Mouse (Mus musculus) embryonic stem cell, embryonic (primary cell): ENCODE measurements around the gene Trim33.

ENCODE experiments used
- CTCF ChIA-PET, 4 experiments: fragments of 300-600 bp in 2 of 4; fragments of 350-600 bp in 2 of 4; sonication (Branson Sonifier 250); formaldehyde crosslinking; loops; one replicate each; lab custom pipeline; 2022; ENCODE audit warnings: inconsistent platforms in 2 of 4; lab: Charles Lee
- POLR2A ChIA-PET, 4 experiments: fragments of 300-600 bp in 2 of 4; fragments of 350-600 bp in 2 of 4; sonication (Branson Sonifier 250); formaldehyde crosslinking; loops; one replicate each; lab custom pipeline; 2022; ENCODE audit warnings: antibody characterized with exemption in 4 of 4, inconsistent platforms in 1 of 4; lab: Charles Lee

Trim33 gene

DNA sequence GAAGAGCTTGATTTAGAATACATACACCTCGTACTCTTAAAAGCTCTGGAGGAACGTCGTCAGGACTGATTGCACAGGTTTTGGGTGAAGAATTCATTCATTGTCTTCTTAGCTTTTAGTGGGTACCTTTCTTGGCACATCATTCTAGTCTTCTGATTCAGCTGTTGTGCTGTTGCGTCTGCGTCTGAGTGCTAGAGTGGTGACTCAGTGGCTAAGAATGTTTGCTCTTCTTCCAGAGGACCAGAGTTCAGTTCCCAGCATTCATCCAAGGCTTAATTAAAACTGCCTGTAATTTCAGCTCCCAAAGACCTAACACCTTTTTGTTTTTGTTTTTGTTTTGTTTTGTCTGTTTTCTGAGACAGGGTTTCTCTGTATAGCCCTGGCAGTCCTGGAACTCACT lies 30.2 kb downstream of the Trim33 start:
- POLR2A ChIA-PET: interaction anchor here in 2 of 4 experiments (0.6 to 1.7 kb wide), 8 partner anchors 11 to 164 kb away, joined by 3 to 6 read pairs (median 4); no protein-coding TSS in a partner anchor

DNA sequence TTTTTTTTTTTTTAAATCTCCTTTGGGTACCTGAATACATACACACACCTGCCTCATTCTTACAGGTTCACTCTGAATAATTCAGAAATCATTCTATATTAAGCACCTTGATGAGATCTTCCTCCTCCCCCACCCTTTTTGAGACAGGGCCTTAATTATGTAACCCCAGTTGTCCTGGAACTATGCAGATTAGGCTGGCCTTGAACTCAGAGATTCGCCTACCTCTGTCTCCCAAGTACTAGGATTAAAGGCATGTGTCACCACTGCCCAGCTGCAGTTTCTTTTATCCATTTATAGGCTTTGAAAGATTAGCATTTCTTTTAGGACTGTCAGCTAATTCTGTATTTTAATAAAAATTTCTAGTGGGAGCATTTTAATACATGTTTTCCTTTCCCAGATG lies 30.7 kb downstream of the Trim33 start:
- ChIA-PET POLR2A (interaction anchor here in 2 of 4 experiments (0.6 to 1.7 kb wide), 7 partner anchors 10 to 164 kb away, joined by 3 to 6 read pairs (median 4); no protein-coding TSS in a partner anchor), CTCF (interaction anchor here in 2 of 4 experiments (0.8 to 1.2 kb wide), 2 partner anchors 12 to 64 kb away, joined by 3 read pairs; no protein-coding TSS in a partner anchor)

More for the DNA sequence above, 30.2 kb downstream of the Trim33 start:
- CTCF ChIA-PET: interaction anchor here in 2 of 4 experiments (0.8 to 1.2 kb wide), 2 partner anchors 11 to 65 kb away, joined by 3 read pairs; no protein-coding TSS in a partner anchor

DNA sequence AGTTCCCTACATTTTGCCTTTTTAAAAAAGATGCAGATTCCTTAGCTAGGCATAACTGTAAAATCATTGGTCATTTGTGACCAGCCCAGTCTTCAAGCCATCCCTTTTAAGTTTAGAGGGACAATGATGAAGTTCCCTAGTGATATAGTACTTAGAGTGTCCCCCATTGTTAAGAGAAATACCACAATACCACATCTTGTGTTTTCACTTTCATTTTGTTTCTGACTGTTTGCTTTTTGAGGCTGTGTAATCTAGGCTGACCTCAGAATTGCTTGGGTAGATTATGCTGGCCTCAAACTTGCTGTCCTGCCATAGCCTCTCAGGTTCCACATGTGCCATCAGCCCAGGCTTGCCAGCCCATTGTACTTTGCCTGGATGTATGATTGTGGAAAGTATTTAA lies 35.2 kb downstream of the Trim33 start:
- ChIA-PET CTCF (no interaction called here), POLR2A (no interaction called here)

DNA sequence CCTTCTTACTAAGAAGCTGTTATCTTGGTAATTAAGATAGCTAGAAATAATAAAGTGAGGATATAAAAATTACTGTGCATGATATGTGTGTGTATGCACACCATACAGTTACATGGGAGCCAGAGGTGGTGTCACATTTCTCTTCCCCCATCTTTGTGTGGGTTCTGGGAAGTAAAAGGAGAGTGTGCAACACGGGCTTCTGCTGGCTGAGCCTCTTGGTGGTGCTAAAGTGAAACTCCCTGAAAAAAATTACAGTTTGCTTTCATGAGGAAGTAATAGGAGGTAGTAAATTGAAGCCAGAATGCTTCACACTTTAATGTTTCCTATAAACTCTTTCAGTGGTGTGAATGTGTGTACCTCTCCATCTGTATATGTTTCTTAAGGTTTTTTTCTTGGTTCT lies 56.3 kb downstream of the Trim33 start:
- ChIA-PET POLR2A (no interaction called here), CTCF (no interaction called here)

DNA sequence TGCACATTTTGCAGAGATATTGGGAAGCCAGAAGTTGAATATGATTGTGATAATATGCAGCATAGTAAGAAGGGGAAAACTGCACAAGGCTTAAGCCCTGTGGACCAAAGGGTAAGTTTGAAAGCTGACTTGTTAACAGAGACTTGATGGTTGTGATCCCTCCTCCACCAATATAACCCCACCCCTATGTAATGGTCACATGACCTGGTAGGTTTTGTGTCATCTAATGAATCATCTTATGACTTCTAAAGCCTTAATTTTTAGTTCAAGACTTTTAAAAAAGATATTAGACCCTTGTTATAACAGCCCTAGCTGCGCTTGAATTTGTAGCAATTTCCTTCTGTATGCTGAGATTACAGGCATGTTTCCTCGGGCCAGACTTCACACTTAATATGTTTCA lies 67.6 kb downstream of the Trim33 start:
- POLR2A ChIA-PET: interaction anchor here in 1 of 4 experiments (0.7 kb wide), 1 partner anchor 187 kb away, joined by 3 read pairs; no protein-coding TSS in a partner anchor

DNA sequence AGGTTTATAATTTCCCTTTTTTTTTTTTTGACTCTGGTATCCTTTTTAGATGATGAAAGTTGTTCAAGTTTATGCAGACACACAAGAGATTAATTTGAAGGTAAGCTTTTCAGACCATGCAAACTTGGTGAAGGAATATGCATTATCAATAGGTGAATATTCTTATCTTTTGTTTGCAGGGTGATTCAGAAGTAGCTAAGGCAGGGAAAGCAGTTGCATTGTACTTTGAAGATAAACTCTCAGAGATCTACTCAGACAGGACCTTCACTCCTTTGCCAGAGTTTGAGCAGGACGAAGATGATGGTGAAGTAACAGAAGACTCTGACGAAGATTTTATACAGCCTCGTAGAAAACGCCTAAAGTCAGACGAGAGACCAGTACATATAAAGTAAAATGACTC lies 74.4 kb downstream of the Trim33 start:
- ChIA-PET POLR2A (no interaction called here), CTCF (no interaction called here)

More for the DNA sequence above, 67.6 kb downstream of the Trim33 start:
- CTCF ChIA-PET: interaction anchor here in 1 of 4 experiments (0.6 kb wide), 1 partner anchor 55 kb away, joined by 11 read pairs; no protein-coding TSS in a partner anchor

DNA sequence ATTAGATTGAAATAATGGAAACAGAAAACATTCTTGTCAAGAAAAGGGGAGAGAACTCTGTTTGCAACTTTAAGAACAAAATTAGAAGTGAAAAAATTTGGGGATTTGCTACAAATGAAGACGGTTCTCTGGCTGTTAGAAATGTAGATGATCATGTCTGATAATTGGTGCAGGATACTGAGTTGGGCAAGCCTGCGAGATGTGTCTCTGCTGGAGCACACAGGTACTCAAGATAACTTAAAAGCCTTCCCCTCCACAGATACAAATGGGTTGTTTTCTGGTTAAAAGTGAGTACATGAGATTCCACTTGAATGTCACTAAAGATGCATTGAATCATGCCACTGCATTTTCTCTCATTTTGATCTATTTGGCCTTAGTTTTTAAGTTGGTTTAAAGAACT lies 74.9 kb downstream of the Trim33 start:
- CTCF ChIA-PET: interaction anchor here in 1 of 4 experiments (0.6 kb wide), 1 partner anchor 116 kb away, joined by 3 read pairs; no protein-coding TSS in a partner anchor

DNA sequence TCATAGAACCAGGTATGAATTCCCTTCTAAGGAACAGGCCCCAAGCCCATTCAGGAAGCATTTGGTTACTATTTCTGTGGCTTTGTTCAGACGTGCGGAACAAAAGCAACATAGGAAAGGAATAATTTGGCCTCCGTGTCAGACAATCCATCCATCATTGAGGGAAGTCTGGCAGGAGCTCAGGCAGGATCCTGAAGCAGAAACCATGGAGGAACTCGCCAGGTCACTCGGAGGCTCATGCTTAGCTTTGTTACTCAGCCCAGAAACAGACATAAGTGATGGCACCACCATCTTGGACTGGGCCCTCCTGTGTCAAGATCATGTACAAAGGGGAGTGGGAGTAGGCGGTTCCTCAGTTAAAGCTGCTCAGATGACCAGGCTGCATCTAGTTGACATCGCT lies 82.1 kb downstream of the Trim33 start:
- ChIA-PET CTCF (interaction anchor here in 2 of 4 experiments (0.6 to 2.7 kb wide), 4 partner anchors 13 to 63 kb away, joined by 3 to 14 read pairs (median 4); no protein-coding TSS in a partner anchor), POLR2A (interaction anchor here in 2 of 4 experiments (1.0 to 1.3 kb wide), 4 partner anchors 12 to 215 kb away, joined by 3 to 5 read pairs (median 3); no protein-coding TSS in a partner anchor)

More for the DNA sequence above, 74.9 kb downstream of the Trim33 start:
- POLR2A ChIA-PET: no interaction called here

DNA sequence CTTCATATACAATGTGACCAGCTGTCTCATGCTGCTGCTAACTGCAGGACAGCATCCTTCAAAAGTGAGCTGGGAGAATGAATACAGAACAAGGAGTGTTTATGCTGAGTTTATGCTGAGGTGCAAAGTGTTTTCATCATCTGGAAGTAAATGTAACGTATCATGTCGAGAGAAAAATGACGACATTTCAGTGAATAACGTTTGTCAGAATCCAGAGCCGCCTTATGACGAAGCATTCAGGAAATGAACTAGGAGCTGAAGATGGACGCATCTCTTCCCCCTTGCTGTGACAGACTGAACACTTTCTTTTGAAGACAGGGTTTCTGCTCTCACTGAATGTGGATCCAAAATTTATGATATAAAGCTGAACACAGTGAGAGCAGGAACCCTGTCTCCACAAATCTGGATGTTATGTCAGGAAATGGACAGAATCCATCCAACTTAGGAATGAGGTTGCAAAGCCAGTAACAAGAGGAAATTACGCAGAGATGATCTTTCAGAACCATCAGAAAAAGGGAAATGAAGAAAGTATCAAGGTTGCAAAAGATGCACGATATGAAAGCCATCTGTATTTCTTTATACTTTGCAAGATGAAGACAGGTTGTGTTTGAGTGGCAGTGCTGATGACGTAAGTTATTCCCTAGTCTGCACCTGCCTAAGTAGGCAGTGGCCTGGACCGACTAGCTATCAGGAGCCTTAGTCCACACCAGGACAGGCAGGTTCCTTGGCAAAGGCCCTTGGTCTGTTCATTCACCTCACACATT lies 85.3 kb downstream of the Trim33 start:
- ChIA-PET CTCF (interaction anchor here in 2 of 4 experiments (0.5 to 1.8 kb wide), 2 partner anchors 10 to 1282 kb away, joined by 6 to 7 read pairs; no protein-coding TSS in a partner anchor), POLR2A (interaction anchor here in 2 of 4 experiments (0.7 to 1.5 kb wide), 3 partner anchors 11 to 139 kb away, joined by 3 to 5 read pairs (median 4); partner anchors contain the start of gene Trim33 (in 1 of the 2))

DNA sequence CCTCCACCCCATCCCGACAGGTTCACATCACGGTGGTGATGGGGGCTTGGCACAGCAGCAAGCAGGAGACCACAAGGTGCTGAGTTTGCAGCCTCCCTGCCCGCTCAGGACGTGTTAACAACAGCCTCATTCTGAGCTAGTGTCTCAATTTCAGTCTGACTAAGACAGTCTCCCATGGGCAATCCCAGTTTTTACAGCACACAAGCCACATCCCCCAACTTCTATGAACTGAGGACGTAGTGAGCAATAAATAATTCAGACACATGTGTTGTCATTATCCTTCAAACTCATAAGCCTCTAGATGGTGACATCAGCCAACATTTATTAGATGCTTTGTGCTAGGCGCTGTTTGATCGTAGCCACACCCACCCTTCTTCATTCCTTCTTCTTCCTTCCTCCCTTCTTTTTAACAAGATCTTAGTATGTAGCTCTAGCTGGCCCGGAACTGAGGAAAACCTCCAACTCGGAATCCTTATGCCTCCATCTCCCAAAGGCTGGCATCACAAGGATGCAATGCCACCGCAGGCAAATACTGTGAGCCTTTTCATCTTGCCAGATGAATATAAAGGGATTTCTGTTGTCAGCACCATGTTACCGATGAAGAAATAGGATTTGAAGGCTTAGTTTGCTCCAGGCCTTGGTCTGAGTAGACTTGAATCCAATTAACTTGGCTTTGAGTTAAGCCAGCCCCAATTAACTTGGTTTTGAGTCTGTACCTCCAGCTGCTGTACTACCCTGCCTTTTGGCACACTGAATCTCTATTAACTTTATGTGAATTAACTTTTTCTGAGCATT lies 88.3 kb downstream of the Trim33 start:
- ChIA-PET POLR2A (interaction anchor here in 3 of 4 experiments (0.6 to 1.3 kb wide), 5 partner anchors 10 to 582 kb away, joined by 3 to 5 read pairs (median 4); no protein-coding TSS in a partner anchor), CTCF (no interaction called here)

DNA sequence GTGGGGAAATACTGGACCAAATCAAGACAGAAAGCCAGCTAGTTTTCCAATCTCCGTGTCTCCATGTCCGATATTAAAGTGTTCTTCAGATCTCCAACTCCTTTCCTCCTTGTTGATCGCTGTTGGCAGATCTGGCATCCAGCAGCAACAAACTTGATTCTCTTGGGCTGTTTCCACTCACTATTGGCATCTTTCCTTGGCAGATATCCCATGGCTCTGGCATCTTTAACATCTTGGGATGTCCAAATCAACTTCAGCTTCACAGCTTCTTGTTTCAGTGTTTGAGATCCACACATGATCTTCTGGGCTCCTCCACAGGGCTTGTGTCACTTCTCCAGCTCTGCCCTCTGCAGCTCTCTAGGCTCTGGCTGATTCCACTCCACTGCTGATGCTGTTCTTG lies 89.6 kb downstream of the Trim33 start:
- CTCF ChIA-PET: no interaction called here
- POLR2A ChIA-PET: interaction anchor here in 2 of 4 experiments (0.6 to 1.0 kb wide), 3 partner anchors 47 to 444 kb away, joined by 3 to 7 read pairs (median 4); no protein-coding TSS in a partner anchor

DNA sequence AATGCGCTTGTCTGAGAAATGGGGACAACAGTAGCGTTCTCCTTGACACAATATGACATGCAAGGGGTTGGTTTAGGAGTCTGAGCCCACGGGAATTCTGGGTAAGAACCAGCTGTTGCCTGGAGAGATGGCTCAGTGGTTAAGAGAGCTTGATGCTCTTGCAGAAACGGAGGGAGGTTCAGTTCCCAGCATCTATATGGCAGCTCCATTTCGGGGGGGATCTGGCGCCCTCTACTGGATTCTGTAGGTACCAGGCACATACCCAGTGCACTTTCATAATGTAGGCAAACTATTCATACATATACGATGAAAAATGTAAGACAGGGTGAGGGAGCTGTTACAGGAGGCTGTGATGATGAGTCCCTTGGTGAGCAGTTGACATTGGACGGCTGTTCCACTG lies 94.9 kb downstream of the Trim33 start:
- ChIA-PET POLR2A (interaction anchor here in 3 of 4 experiments (0.6 to 2.3 kb wide), 13 partner anchors 12 to 353 kb away, joined by 3 to 5 read pairs (median 3); partner anchors contain the start of gene Trim33 (in 1 of the 3)), CTCF (interaction anchor here (0.6 to 3.9 kb wide), 41 partner anchors 9 to 1361 kb away, joined by 3 to 21 read pairs (median 4); partner anchors contain the start of genes Trim33 (in 2 of the 4) and Olfml3 (in 1 of the 4))

DNA sequence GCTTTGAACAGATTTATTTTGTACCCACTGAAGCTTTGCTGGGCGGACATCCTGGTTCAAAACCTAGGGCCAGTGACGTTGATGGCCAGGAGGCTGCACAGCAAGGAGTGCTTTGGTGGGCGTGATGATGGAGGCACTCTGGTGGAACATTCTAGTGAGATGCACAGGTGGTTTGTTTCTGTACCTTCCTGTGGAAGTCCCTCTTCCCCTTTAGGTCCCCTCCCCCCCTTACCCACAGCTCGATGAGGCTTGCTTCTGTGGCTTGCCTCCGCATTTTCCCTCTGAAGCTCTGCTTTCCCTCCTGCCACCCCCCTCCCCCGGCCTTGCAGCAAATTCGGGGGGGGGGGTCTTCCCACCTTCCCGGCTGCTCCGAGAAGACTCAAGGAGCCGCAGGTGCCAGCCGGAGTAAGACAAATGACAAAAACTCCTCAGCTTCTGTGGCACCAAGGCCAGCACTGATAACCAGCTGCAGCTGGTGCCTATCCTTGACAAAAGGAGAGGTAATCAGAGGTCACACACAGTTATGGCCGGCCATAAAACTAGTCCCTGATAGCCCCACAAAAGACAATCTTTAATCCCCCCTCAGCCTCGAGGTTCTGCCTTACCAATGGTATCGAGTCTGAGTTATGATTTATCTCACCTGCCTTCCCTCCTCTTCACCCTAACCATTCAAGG lies 96.2 kb downstream of the Trim33 start:
- ChIA-PET POLR2A (interaction anchor here (0.6 to 2.4 kb wide), 8 partner anchors 11 to 1340 kb away, joined by 3 to 11 read pairs (median 4); partner anchors contain the start of genes Dennd2c (in 1 of the 4) and Trim33 (in 1 of the 4)), CTCF (interaction anchor here (0.6 to 3.9 kb wide), 16 partner anchors 8 to 856 kb away, joined by 3 to 21 read pairs (median 4); no protein-coding TSS in a partner anchor)

DNA sequence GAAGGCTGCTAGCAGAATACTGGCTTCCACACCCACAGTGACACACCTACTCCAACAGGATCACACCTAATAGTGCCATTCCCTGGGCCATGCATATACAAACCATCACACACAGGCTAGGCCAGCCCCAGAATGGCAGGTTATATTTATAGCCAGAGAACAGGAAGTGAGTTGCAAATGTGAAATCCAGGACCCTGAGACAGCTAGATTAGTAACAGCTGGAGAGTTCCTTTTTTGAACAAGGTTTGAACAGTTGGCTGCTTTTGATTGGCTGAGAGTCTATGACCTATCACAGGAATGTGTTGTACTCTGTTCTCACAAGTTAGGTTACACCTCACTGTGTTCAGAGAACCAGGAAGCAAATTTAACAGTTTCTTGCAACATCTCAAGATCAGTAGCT lies 98.9 kb downstream of the Trim33 start:
- ChIA-PET POLR2A (interaction anchor here in 3 of 4 experiments (0.6 to 2.4 kb wide), 8 partner anchors 8 to 171 kb away, joined by 3 to 12 read pairs (median 6); no protein-coding TSS in a partner anchor), CTCF (interaction anchor here in 2 of 4 experiments (0.6 to 1.0 kb wide), 3 partner anchors 81 to 130 kb away, joined by 3 to 4 read pairs (median 4); no protein-coding TSS in a partner anchor)

DNA sequence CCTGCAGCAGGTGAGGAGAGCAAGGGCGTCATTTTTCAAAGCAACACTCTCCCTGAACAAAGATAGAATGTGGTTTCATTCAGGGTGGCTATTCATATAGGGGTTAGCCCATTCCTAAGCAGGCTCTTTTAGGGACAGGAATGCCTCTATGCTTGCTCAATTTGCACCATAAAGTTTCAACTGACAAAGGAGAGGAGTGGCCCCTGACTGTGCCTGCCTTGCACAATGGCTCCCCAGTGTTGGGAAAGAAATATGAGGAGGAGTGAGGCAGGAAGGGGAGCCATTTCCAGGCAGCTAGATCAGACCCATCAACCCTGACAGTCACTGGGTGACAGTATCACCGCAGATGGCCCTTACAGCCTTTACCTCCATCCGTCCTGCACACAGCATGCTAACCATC lies 100.3 kb downstream of the Trim33 start:
- POLR2A ChIA-PET: interaction anchor here in 3 of 4 experiments (1.3 to 1.8 kb wide), 3 partner anchors 26 to 172 kb away, joined by 4 to 6 read pairs (median 5); no protein-coding TSS in a partner anchor
- CTCF ChIA-PET: no interaction called here

DNA sequence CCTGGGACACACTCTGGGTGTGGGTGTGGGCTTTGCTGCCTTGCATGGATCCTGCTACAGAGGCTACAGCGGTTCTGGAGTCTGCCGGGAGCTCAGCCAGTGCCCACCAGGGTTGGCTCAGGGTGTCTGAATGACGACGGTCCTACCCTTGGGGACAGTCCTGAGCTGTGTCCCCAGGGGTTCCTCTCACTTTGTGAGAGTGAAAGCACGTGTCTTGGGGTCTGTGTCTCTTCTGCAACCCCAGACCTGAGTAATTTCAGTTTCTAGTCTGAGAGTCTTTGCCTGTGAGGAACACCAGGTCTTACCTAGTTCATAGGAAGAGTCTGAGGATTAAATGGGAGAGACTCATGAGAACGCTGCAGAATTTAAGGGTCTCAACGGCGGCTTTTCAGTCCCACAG lies 101.7 kb downstream of the Trim33 start:
- POLR2A ChIA-PET: no interaction called here
- CTCF ChIA-PET: no interaction called here

DNA sequence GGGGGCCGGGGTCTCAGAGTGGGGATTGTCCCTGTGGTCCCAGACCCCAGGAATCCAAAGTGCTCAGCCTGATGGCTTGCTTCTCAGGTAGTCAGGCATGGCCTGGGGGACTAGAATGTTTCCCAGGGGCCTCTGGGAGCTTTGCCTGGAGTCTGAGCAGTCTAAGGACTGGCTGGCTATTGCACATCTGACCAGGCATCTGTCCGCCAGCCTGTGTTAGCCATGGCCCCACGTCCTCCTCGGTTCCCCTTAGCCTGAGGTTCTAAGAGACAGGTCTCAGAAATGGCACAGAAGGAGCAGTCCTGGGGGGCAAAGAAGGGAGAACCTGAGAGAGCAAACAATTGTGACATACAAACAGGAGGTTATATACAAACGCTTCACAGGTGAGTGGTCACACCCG lies 102.3 kb downstream of the Trim33 start:
- ChIA-PET CTCF (no interaction called here), POLR2A (no interaction called here)
